Mouse (Mus musculus): ENCODE results near the gene Ildr1. TPM values are rescaled to one million over a fixed set of nuclear protein-coding genes. Genes with fewer than 3 reads are reported as not detected.
A peak's percentile ranks its signal among the peaks of the same experiment; 100 is the strongest.

Gene Ildr1
- polyA plus RNA-seq (2014; fragmentation: Nextera tagmentation; extraction: Ambion mirVana): 4.3 and 4.6 TPM in 2 replicates

- peak; percentile 52 for DNase-seq
- peak within 1 kb of the TSS; percentile 40 for H3K4me3 ChIP-seq (ENCODE audit: low read depth, low read length)
- no peak for TF ChIP-seq CTCF (IDR thresholded peaks at IDR 0.05; ENCODE audit: low read depth)
These were observed at the start of gene Ildr1 for GRCm38 (mm10) chr16:36693818-36694413. Gene Ildr1 (plus strand): TSS chr16:36693978.

GRCm38 (mm10) chr16:36645124-36645523 is 48.7 kb upstream of the Ildr1 start:
- Histone ChIP-seq H3K4me1 (ENCODE audit: insufficient read depth) (no peaks in the 10 kb centered on the region), H3K27ac (ENCODE audit: low read depth) (no peak overlapping the region), H3K9ac (no peak overlapping the region), H3K36me3 (ENCODE audit: insufficient read depth) (no peaks in the 10 kb centered on the region), H3K4me3 (ENCODE audit: low read depth, low read length) (no peak overlapping the region), H3K9me3 (ENCODE audit: low read depth, low read length) (no peaks in the 10 kb centered on the region), H3K4me2 (no peak overlapping the region), H3K27me3 (ENCODE audit: insufficient read depth, low read length) (no peaks in the 10 kb centered on the region)
- DNase-seq: no peak
- 75% methylated on average over 6 of the region's 6 CpGs for WGBS
- no peak for TF ChIP-seq CTCF (IDR thresholded peaks at IDR 0.05; ENCODE audit: low read depth)
- no peak for ATAC-seq (ENCODE audit: insufficient read depth)

More at GRCm38 (mm10) chr16:36693818-36694413, at the start of gene Ildr1:
- peak within 1 kb of the TSS; percentile 62 for H3K4me2 ChIP-seq
- H3K9ac ChIP-seq: peak within 1 kb of the TSS; percentile 55
- peaks cover 13% of the 10 kb centered on the region for H3K27me3 ChIP-seq (ENCODE audit: insufficient read depth, low read length)
- no peaks in the 10 kb centered on the region for H3K9me3 ChIP-seq (ENCODE audit: low read depth, low read length)
- peak; percentile 85 for ATAC-seq (ENCODE audit: insufficient read depth)
- WGBS: 2% methylated on average over 40 of the region's 40 CpGs
- H3K4me1 ChIP-seq (ENCODE audit: insufficient read depth): no peaks in the 10 kb centered on the region
- H3K27ac ChIP-seq (ENCODE audit: low read depth): no peak within 1 kb of the TSS
- no peaks in the 10 kb centered on the region for H3K36me3 ChIP-seq (ENCODE audit: insufficient read depth)

GRCm38 (mm10) chr16:36649304-36649703 is 44.5 kb upstream of the Ildr1 start:
- TF ChIP-seq CTCF (IDR thresholded peaks at IDR 0.05; ENCODE audit: low read depth): no peak
- Histone ChIP-seq H3K9ac (no peak overlapping the region), H3K36me3 (ENCODE audit: insufficient read depth) (no peaks in the 10 kb centered on the region), H3K9me3 (ENCODE audit: low read depth, low read length) (no peaks in the 10 kb centered on the region), H3K4me3 (ENCODE audit: low read depth, low read length) (no peak overlapping the region), H3K4me2 (no peak overlapping the region), H3K4me1 (ENCODE audit: insufficient read depth) (no peaks in the 10 kb centered on the region), H3K27ac (ENCODE audit: low read depth) (no peak overlapping the region), H3K27me3 (ENCODE audit: insufficient read depth, low read length) (no peaks in the 10 kb centered on the region)
- 66% methylated on average over 3 of the region's 3 CpGs for WGBS
- ATAC-seq (ENCODE audit: insufficient read depth): no peak
- no peak for DNase-seq

- H3K27me3 ChIP-seq (ENCODE audit: insufficient read depth, low read length): no peaks in the 10 kb centered on the region
- H3K27ac ChIP-seq (ENCODE audit: low read depth): no peak overlapping the region
- ATAC-seq (ENCODE audit: insufficient read depth) (no peak), DNase-seq (no peak)
- no peak overlapping the region for H3K9ac ChIP-seq
- H3K4me3 ChIP-seq (ENCODE audit: low read depth, low read length): no peak overlapping the region
- WGBS: 77% methylated on average over 4 of the region's 4 CpGs
- H3K4me1 ChIP-seq (ENCODE audit: insufficient read depth): no peaks in the 10 kb centered on the region
- H3K36me3 ChIP-seq (ENCODE audit: insufficient read depth): no peaks in the 10 kb centered on the region
- no peaks in the 10 kb centered on the region for H3K9me3 ChIP-seq (ENCODE audit: low read depth, low read length)
- TF ChIP-seq CTCF (IDR thresholded peaks at IDR 0.05; ENCODE audit: low read depth): no peak
- H3K4me2 ChIP-seq: no peak overlapping the region
These were observed 43.3 kb upstream of the Ildr1 start for GRCm38 (mm10) chr16:36650511-36650910.

- H3K27me3 ChIP-seq (ENCODE audit: insufficient read depth, low read length): no peaks in the 10 kb centered on the region
- 61% methylated on average over 6 of the region's 6 CpGs for WGBS
- H3K4me3 ChIP-seq (ENCODE audit: low read depth, low read length): no peak overlapping the region
- no peaks in the 10 kb centered on the region for H3K4me1 ChIP-seq (ENCODE audit: insufficient read depth)
- H3K4me2 ChIP-seq: no peak overlapping the region
- DNase-seq: no peak
- no peaks in the 10 kb centered on the region for H3K36me3 ChIP-seq (ENCODE audit: insufficient read depth)
- TF ChIP-seq CTCF (IDR thresholded peaks at IDR 0.05; ENCODE audit: low read depth): no peak
- H3K9me3 ChIP-seq (ENCODE audit: low read depth, low read length): no peaks in the 10 kb centered on the region
- no peak overlapping the region for H3K9ac ChIP-seq
- H3K27ac ChIP-seq (ENCODE audit: low read depth): no peak overlapping the region
- no peak for ATAC-seq (ENCODE audit: insufficient read depth)
These were observed 42.5 kb upstream of the Ildr1 start for GRCm38 (mm10) chr16:36651174-36651766.

GRCm38 (mm10) chr16:36655199-36655598 is 38.6 kb upstream of the Ildr1 start:
- H3K4me1 ChIP-seq (ENCODE audit: insufficient read depth): no peaks in the 10 kb centered on the region
- no peak overlapping the region for H3K9ac ChIP-seq
- DNase-seq (no peak), ATAC-seq (ENCODE audit: insufficient read depth) (no peak)
- no peak overlapping the region for H3K27ac ChIP-seq (ENCODE audit: low read depth)
- no peak for TF ChIP-seq CTCF (IDR thresholded peaks at IDR 0.05; ENCODE audit: low read depth)
- H3K9me3 ChIP-seq (ENCODE audit: low read depth, low read length): no peaks in the 10 kb centered on the region
- H3K4me2 ChIP-seq: no peak overlapping the region
- H3K36me3 ChIP-seq (ENCODE audit: insufficient read depth): no peaks in the 10 kb centered on the region
- WGBS: 94% methylated on average over 1 of the region's 1 CpGs
- no peaks in the 10 kb centered on the region for H3K27me3 ChIP-seq (ENCODE audit: insufficient read depth, low read length)
- H3K4me3 ChIP-seq (ENCODE audit: low read depth, low read length): no peak overlapping the region

GRCm38 (mm10) chr16:36655910-36656309 is 37.9 kb upstream of the Ildr1 start:
- Histone ChIP-seq H3K4me2 (no peak overlapping the region), H3K4me3 (ENCODE audit: low read depth, low read length) (no peak overlapping the region), H3K4me1 (ENCODE audit: insufficient read depth) (no peaks in the 10 kb centered on the region), H3K27me3 (ENCODE audit: insufficient read depth, low read length) (no peaks in the 10 kb centered on the region), H3K9me3 (ENCODE audit: low read depth, low read length) (no peaks in the 10 kb centered on the region), H3K36me3 (ENCODE audit: insufficient read depth) (no peaks in the 10 kb centered on the region), H3K27ac (ENCODE audit: low read depth) (no peak overlapping the region), H3K9ac (no peak overlapping the region)
- WGBS: 83% methylated on average over 4 of the region's 4 CpGs
- TF ChIP-seq CTCF (IDR thresholded peaks at IDR 0.05; ENCODE audit: low read depth): no peak
- ATAC-seq (ENCODE audit: insufficient read depth) (no peak), DNase-seq (no peak)
